Mouse (Mus musculus): ENCODE results near the gene Krtap19-3.

The Krtap19-3 gene

DNA sequence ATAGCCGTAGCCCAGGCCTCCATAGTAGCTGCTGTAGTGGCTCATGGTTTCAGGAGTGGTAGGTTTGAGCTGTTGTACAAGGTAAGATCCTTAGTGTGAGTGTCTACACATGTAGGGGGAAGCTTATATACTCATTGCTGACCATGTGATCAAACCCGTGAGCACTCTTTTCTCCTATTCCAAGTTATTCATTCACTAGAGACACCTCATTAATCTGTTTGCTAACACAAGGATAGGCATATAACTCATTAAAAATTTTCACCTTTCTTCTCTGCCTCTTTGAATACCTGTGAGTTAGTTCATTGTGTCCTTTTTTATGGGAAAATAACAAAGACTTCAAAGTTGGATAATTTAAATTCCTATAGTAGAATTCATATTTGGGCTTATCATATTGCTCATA, at the start of gene Krtap19-3:
TSS of gene Krtap19-3 (minus strand) at position 101 of the 400 bp plus-strand sequence.
- no peak for DNase-seq

DNA sequence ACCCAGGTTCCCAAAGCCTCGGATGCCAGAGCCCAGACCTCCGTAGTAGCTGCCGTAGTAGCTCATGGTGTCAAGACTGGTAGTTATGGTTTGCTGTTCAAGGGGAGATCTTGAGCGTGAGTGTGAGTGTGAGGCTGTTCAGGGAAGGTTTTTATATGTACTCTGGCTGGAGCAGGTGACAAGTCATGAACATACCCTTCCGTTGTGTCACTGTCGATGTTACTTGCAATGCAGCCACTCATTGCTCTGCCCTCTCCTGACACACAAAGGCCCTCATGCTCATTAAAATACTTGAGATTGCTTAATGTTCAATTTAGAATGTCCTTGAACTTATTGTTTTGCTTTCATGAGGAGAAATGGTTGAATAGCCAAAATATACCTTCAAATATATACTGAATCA, 18.5 kb upstream of the Krtap19-3 start, which contains the start of gene Krtap19-5:
TSS of gene Krtap19-5 (minus strand) at position 101 of the 400 bp plus-strand sequence.
- no peak for DNase-seq

DNA sequence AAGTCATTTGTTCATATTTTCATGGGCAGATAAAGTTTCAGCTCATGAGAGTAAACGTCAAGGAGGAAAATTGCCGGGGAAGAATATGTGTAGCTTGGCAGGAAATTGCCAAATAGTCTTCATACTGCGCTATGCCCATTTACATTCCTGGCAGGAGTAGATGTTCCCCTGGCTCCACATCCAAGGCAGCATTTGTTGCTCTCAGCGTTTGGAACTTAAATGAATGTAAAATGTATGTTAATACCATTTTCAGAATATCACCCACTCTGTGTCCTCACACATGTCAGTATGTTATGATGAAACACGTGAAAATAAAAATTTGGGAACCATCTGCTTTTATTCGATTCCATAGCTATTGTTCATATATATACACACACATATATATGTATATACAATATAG, 9.0 kb upstream of the Krtap19-3 start:
- no peak for DNase-seq

DNA sequence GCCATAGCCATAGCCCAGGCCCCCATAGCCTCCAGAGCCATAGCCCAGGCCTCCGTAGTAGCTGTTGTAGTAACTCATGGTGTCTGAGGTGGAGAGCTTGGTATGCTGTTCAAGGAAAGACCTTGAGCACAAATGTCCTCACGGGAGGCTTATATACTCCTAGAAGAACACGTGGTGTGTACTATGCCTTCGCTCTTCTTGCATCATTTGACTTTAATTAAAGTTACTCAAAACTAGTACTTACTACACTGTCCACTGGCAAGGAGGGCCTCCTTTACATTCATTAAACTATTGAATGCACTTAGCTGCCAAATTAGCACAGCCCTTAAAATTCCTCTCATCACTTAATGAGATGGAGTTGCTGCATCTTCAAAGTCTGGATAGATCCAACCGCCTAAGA, 7.2 kb upstream of the Krtap19-3 start, which contains the start of gene Krtap19-4:
TSS of gene Krtap19-4 (minus strand) at position 101 of the 400 bp plus-strand sequence.
- no peak for DNase-seq

DNA sequence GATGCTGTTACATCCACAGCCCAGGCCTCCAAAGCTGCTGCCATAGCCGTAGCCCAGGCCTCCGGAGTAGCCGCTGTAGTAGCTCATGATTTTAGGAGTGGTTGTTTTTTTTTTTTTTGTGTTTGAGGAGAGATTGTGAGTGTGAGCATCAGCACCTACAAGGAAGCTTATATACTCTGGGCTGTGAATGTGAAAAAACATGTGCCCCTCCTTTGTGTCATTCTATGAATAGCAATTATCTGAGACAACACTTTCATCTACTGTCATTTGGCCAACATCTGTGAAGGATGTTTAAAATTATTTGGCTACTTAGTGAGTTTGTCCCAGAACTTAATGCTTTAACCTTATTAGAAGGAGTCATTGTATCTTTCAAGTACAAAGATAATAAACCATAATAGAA, 3.7 kb downstream of the Krtap19-3 start, which contains the start of gene Krtap19-2:
TSS of gene Krtap19-2 (minus strand) at position 101 of the 400 bp plus-strand sequence.
- no peak for DNase-seq

DNA sequence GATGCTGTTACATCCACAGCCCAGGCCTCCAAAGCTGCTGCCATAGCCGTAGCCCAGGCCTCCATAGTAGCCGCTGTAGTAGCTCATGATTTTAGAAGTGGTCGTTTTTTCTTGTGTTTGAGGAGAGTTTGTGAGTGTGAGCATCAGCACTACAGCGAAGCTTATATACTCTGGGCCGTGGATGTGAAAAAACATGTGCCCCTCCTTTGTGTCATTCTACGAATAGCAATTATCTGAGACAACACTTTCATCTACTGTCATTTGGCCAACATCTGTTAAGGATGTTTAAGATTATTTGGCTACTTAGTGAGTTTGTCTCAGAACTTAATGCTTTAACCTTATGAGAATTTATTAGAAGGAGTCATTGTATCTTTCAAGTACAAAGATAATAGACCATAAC, 8.5 kb downstream of the Krtap19-3 start, which contains the start of gene Krtap19-1:
TSS of gene Krtap19-1 (minus strand) at position 101 of the 400 bp plus-strand sequence.
- DNase-seq, result no peak

DNA sequence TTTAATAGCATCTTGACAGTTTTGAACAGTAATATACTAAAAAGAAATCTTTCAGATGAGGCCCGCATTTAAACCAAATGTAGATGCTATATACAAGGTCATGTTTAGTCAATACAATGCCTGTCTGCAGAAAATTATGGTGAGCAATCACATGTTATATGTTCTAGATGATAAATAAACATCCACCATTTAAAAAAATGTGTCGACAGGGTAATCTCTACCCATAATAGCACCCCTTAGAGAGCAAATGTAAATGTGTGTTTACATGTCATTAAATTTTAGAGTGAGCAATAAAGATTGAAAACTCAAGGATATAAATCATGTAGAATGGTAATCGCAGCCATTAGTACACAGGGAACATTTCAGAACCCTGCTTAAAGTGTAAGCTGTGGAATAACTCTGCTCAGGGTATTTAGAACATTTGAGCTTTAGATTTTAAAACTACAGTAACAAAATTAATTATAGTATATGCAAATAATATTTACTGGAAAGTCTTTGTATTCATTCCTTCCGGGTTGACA, 12.9 kb downstream of the Krtap19-3 start:
- DNase-seq, result no peak

DNA sequence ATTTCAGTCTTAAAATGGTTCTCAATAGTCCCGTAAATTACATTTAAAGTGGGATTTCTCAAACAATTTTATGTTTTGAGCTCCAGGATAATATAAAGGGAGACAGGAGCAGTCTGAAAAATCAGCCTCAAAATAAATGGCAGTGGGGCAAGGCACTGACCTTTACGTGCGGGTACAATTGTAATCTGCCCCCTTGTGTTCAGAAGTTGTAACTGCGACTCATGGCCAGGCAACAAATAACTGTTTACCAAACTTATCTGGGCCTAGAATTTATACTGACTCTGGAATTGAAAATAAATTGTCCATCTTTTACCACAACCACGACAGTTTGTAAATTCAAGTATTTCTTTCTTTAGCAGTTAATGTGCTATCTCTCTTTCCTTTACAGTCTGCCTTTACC, 26.4 kb downstream of the Krtap19-3 start:
- DNase-seq, result no peak

DNA sequence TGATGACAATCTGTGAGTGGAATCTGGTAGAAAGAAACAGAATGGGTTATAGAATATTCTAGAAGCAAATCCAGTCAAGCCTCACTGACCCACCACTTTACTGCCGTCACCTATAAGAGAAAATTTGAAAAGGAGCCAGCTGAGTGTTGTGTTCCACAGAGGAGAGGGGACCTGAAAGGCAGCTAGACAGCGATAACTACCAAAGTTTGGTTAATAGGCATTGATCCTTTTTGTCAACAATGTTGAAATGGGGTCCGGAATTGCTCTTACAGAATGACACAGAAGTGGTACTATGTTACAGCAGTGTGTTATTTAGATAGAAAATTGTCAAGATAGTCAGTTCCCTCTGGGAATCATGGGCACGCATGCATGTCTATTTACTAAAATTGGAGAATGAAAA, 29.3 kb downstream of the Krtap19-3 start:
- DNase-seq, result no peak

DNA sequence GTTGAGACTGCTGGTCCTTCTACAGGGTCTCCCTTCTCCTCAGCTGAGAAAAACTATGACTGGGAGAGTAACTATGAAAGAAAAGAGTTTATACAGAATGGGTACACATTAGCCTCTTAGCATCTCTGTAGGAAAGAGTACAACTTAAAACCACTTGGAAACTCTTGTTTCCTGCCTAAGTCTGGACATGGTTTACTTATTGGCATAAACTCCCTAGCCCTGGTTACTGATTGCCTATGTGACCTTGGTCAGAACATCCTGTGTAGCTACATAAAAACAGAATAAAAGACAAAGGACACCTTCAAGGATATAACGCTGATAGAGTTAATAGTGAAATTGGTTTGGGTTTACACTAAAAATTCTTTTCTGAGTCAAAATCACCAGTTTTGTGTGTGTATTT, 30.5 kb downstream of the Krtap19-3 start:
- DNase-seq, result no peak
